Mouse (Mus musculus): Measurements from ENCODE around the gene Gm28230. TPM values are rescaled to one million over a fixed set of nuclear protein-coding genes. Genes with fewer than 3 reads are reported as not detected.
A peak's percentile ranks its signal among the peaks of the same experiment; 100 is the strongest.

The Gm28230 gene
- polyA plus RNA-seq, 1 experiment from 2014 or later, result not detected

GRCm38 (mm10) chr2:74774359-74774758 lies 47.8 kb downstream of the Gm28230 start:
- Histone ChIP-seq H3K9ac (replicated peaks; ENCODE audit: low read depth, low read length) (no peak overlapping the region), H3K4me2 (ENCODE audit: low read length) (no peak overlapping the region), H3K4me3 (replicated peaks; ENCODE audit: low read length) (no peak overlapping the region), H3K9me3 (ENCODE audit: control insufficient read depth, low read length) (peaks cover 4% of the 10 kb centered on the region; the same call in 1 of the 2 replicates), H3K4me1 (replicated peaks; ENCODE audit: control insufficient read depth, insufficient read depth, low read length) (no peaks in the 10 kb centered on the region), H3K27me3 (replicated peaks; ENCODE audit: control insufficient read depth, insufficient read depth, low read length) (peaks cover 8% of the 10 kb centered on the region; the same call in 1 of the 2 replicates), H3K27ac (ENCODE audit: low read length) (no peak overlapping the region), H3K36me3 (ENCODE audit: control insufficient read depth, insufficient read depth) (no peaks in the 10 kb centered on the region)
- no peak for ATAC-seq
- 93% methylated on average over 2 of the region's 2 CpGs for WGBS

GRCm38 (mm10) chr2:74777536-74778275 lies 51.2 kb downstream of the Gm28230 start:
- no peak overlapping the region for H3K27ac ChIP-seq (ENCODE audit: low read length)
- H3K4me3 ChIP-seq (replicated peaks; ENCODE audit: low read length), result no peak overlapping the region
- no peaks in the 10 kb centered on the region for H3K9me3 ChIP-seq (ENCODE audit: control insufficient read depth, low read length)
- no peaks in the 10 kb centered on the region for H3K36me3 ChIP-seq (ENCODE audit: control insufficient read depth, insufficient read depth)
- no peaks in the 10 kb centered on the region for H3K4me1 ChIP-seq (replicated peaks; ENCODE audit: control insufficient read depth, insufficient read depth, low read length)
- no peak for ATAC-seq
- no peak overlapping the region for H3K9ac ChIP-seq (replicated peaks; ENCODE audit: low read depth, low read length)
- 60% methylated on average over 13 of the region's 13 CpGs for WGBS
- no peak overlapping the region for H3K4me2 ChIP-seq (ENCODE audit: low read length)
- no peaks in the 10 kb centered on the region for H3K27me3 ChIP-seq (replicated peaks; ENCODE audit: control insufficient read depth, insufficient read depth, low read length)

- Histone ChIP-seq H3K9me3 (ENCODE audit: control insufficient read depth, low read length) (no peaks in the 10 kb centered on the region), H3K27me3 (replicated peaks; ENCODE audit: control insufficient read depth, insufficient read depth, low read length) (no peaks in the 10 kb centered on the region), H3K36me3 (ENCODE audit: control insufficient read depth, insufficient read depth) (no peaks in the 10 kb centered on the region), H3K27ac (ENCODE audit: low read length) (no peak overlapping the region), H3K4me1 (replicated peaks; ENCODE audit: control insufficient read depth, insufficient read depth, low read length) (no peaks in the 10 kb centered on the region), H3K4me3 (replicated peaks; ENCODE audit: low read length) (no peak overlapping the region), H3K4me2 (ENCODE audit: low read length) (no peak overlapping the region), H3K9ac (replicated peaks; ENCODE audit: low read depth, low read length) (no peak overlapping the region)
- ATAC-seq, result no peak
- WGBS, result 92% methylated on average over 5 of the region's 5 CpGs
These were observed 54.9 kb downstream of the Gm28230 start for GRCm38 (mm10) chr2:74781386-74781785.

GRCm38 (mm10) chr2:74795531-74795930 lies 69.0 kb downstream of the Gm28230 start:
- Histone ChIP-seq H3K4me1 (replicated peaks; ENCODE audit: control insufficient read depth, insufficient read depth, low read length) (no peaks in the 10 kb centered on the region), H3K9me3 (ENCODE audit: control insufficient read depth, low read length) (no peaks in the 10 kb centered on the region), H3K4me3 (replicated peaks; ENCODE audit: low read length) (no peak overlapping the region), H3K27me3 (replicated peaks; ENCODE audit: control insufficient read depth, insufficient read depth, low read length) (no peaks in the 10 kb centered on the region), H3K4me2 (ENCODE audit: low read length) (no peak overlapping the region), H3K27ac (ENCODE audit: low read length) (no peak overlapping the region), H3K36me3 (ENCODE audit: control insufficient read depth, insufficient read depth) (no peaks in the 10 kb centered on the region), H3K9ac (replicated peaks; ENCODE audit: low read depth, low read length) (no peak overlapping the region)
- WGBS, result 46% methylated on average over 7 of the region's 7 CpGs
- no peak for ATAC-seq

MicroRNAs within 50 kb of the gene (microRNA counts, 519-probe panel; counts per million panel counts)
- not detected for microRNA mmu-miR-10b

Small RNA genes within 50 kb of the gene (microRNA-seq; reads per million reads assigned to microRNA genes)
- gene Gm44463 (not detected), gene Mir10b (285 reads per million, percentile 67 among the genes with 10 or more reads in this experiment)

Other genes with a start within 250 kb of the Gm28230 start
- gene Lnpk, start 147.3 kb upstream of the Gm28230 start, polyA plus RNA-seq (2015; fragmentation: Nextera tagmentation; extraction: Ambion mirVana), result 50.1 and 53.4 TPM in 2 replicates
- gene Evx2, start 67.2 kb upstream of the Gm28230 start, polyA plus RNA-seq (2015; fragmentation: Nextera tagmentation; extraction: Ambion mirVana), result 0.07 TPM in 1 of 2 replicates, not detected in the other
- 0.10 TPM in 1 of 2 replicates, not detected in the other for gene Hoxd13, start 58.4 kb upstream of the Gm28230 start, polyA plus RNA-seq (2015; fragmentation: Nextera tagmentation; extraction: Ambion mirVana)
- gene Hoxd12, start 51.7 kb upstream of the Gm28230 start, polyA plus RNA-seq (2015; fragmentation: Nextera tagmentation; extraction: Ambion mirVana), result not detected in 2 replicates
- not detected in 2 replicates for gene Hoxd11, start 47.2 kb upstream of the Gm28230 start, polyA plus RNA-seq (2015; fragmentation: Nextera tagmentation; extraction: Ambion mirVana)
- gene Hoxd10, start 34.8 kb upstream of the Gm28230 start, polyA plus RNA-seq (2015; fragmentation: Nextera tagmentation; extraction: Ambion mirVana), result not detected in 2 replicates
- not detected in 2 replicates for gene Hoxd9, start 29.0 kb upstream of the Gm28230 start, polyA plus RNA-seq (2015; fragmentation: Nextera tagmentation; extraction: Ambion mirVana)
- gene Hoxd8, start 22.1 kb upstream of the Gm28230 start, polyA plus RNA-seq (2015; fragmentation: Nextera tagmentation; extraction: Ambion mirVana), result not detected in 2 replicates
- not detected in 2 replicates for gene Hoxd3, start 14.8 kb upstream of the Gm28230 start, polyA plus RNA-seq (2015; fragmentation: Nextera tagmentation; extraction: Ambion mirVana)
- gene Hoxd4, start 14.8 kb upstream of the Gm28230 start, polyA plus RNA-seq (2015; fragmentation: Nextera tagmentation; extraction: Ambion mirVana), result not detected in 2 replicates
- not detected in 2 replicates for gene Hoxd1, start 36.3 kb downstream of the Gm28230 start, polyA plus RNA-seq (2015; fragmentation: Nextera tagmentation; extraction: Ambion mirVana)
- 125 and 135 TPM in 2 replicates for gene Mtx2, start 99.1 kb downstream of the Gm28230 start, polyA plus RNA-seq (2015; fragmentation: Nextera tagmentation; extraction: Ambion mirVana)

All from forebrain, embryonic 16.5 days (tissue).